Mouse (Mus musculus): Measurements from ENCODE around the gene Haus5. TPM values are rescaled to one million over a fixed set of nuclear protein-coding genes. Genes with fewer than 3 reads are reported as not detected.

Haus5 gene
- polyA plus RNA-seq (2014; fragmentation: Nextera tagmentation; extraction: Ambion mirVana) = 68.9 and 76.6 TPM in 2 replicates

GRCm38 (mm10) chr7:30664529-30665200 lies at the start of gene Haus5:
Haus5 (minus strand) TSS chr7:30664994.
- Histone ChIP-seq H3K4me1 (replicated peaks; ENCODE audit: control insufficient read depth, insufficient read depth, low read length) (peaks cover 2% of the 10 kb centered on the region; the same call in 1 of the 2 replicates), H3K9me3 (ENCODE audit: control insufficient read depth, low read length) (no peaks in the 10 kb centered on the region), H3K27ac (ENCODE audit: low read depth, low read length) (no peak within 1 kb of the TSS; the same call in 1 of the 2 replicates), H3K27me3 (ENCODE audit: control insufficient read depth, insufficient read depth, low read length) (no peaks in the 10 kb centered on the region), H3K9ac (ENCODE audit: low read length) (peak within 1 kb of the TSS; percentile 70), H3K4me3 (ENCODE audit: low read depth, low read length) (peak within 1 kb of the TSS; percentile 70), H3K4me2 (ENCODE audit: low read depth, low read length, severe bottlenecking) (peak within 1 kb of the TSS; percentile 66), H3K36me3 (ENCODE audit: control insufficient read depth, insufficient read depth, low read length) (no peaks in the 10 kb centered on the region; the same call in 1 of the 2 replicates)
- DNase-seq (ENCODE audit: low spot score) (peak; percentile 94), ATAC-seq (replicated peaks; ENCODE audit: low FRiP score) (peak; percentile 92)
- WGBS = under 1% methylated on average over 34 of the region's 34 CpGs

GRCm38 (mm10) chr7:30711942-30712341 lies 47.1 kb upstream of the Haus5 start, which contains the start of gene Atp4a:
Atp4a (plus strand) TSS chr7:30712209.
- Histone ChIP-seq H3K9me3 (ENCODE audit: control insufficient read depth, low read length) (no peaks in the 10 kb centered on the region), H3K4me2 (ENCODE audit: low read depth, low read length, severe bottlenecking) (no peak within 1 kb of the TSS), H3K27ac (ENCODE audit: low read depth, low read length) (no peak within 1 kb of the TSS), H3K4me3 (ENCODE audit: low read depth, low read length) (no peak within 1 kb of the TSS), H3K27me3 (ENCODE audit: control insufficient read depth, insufficient read depth, low read length) (peaks cover 2% of the 10 kb centered on the region), H3K9ac (ENCODE audit: low read length) (no peak within 1 kb of the TSS), H3K36me3 (ENCODE audit: control insufficient read depth, insufficient read depth, low read length) (no peaks in the 10 kb centered on the region), H3K4me1 (replicated peaks; ENCODE audit: control insufficient read depth, insufficient read depth, low read length) (peaks cover 2% of the 10 kb centered on the region; the same call in 1 of the 2 replicates)
- WGBS = 82% methylated on average over 3 of the region's 3 CpGs
- ATAC-seq (replicated peaks; ENCODE audit: low FRiP score) = no peak
- no peak for DNase-seq (ENCODE audit: low spot score)

- Histone ChIP-seq H3K9ac (ENCODE audit: low read length) (no peak overlapping the region), H3K36me3 (ENCODE audit: control insufficient read depth, insufficient read depth, low read length) (no peaks in the 10 kb centered on the region), H3K4me3 (ENCODE audit: low read depth, low read length) (no peak overlapping the region), H3K4me1 (replicated peaks; ENCODE audit: control insufficient read depth, insufficient read depth, low read length) (no peaks in the 10 kb centered on the region), H3K27me3 (ENCODE audit: control insufficient read depth, insufficient read depth, low read length) (no peaks in the 10 kb centered on the region), H3K9me3 (ENCODE audit: control insufficient read depth, low read length) (no peaks in the 10 kb centered on the region), H3K27ac (ENCODE audit: low read depth, low read length) (no peak overlapping the region), H3K4me2 (ENCODE audit: low read depth, low read length, severe bottlenecking) (no peak overlapping the region)
- DNase-seq (ENCODE audit: low spot score) (no peak), ATAC-seq (replicated peaks; ENCODE audit: low FRiP score) (no peak)
- WGBS = 100% methylated on average over 1 of the region's 1 CpGs
These were observed 42.6 kb upstream of the Haus5 start for GRCm38 (mm10) chr7:30707441-30707840.

- no peaks in the 10 kb centered on the region for H3K9me3 ChIP-seq (ENCODE audit: control insufficient read depth, low read length)
- H3K4me1 ChIP-seq (replicated peaks; ENCODE audit: control insufficient read depth, insufficient read depth, low read length) = no peaks in the 10 kb centered on the region
- WGBS = 80% methylated on average over 8 of the region's 8 CpGs
- H3K4me3 ChIP-seq (ENCODE audit: low read depth, low read length) = no peak overlapping the region
- ATAC-seq (replicated peaks; ENCODE audit: low FRiP score) = no peak
- H3K27ac ChIP-seq (ENCODE audit: low read depth, low read length) = no peak overlapping the region
- H3K27me3 ChIP-seq (ENCODE audit: control insufficient read depth, insufficient read depth, low read length) = no peaks in the 10 kb centered on the region
- no peak for DNase-seq (ENCODE audit: low spot score)
- H3K9ac ChIP-seq (ENCODE audit: low read length) = no peak overlapping the region
- no peak overlapping the region for H3K4me2 ChIP-seq (ENCODE audit: low read depth, low read length, severe bottlenecking)
- no peaks in the 10 kb centered on the region for H3K36me3 ChIP-seq (ENCODE audit: control insufficient read depth, insufficient read depth, low read length)
These were observed 41.6 kb upstream of the Haus5 start for GRCm38 (mm10) chr7:30706214-30706882.

GRCm38 (mm10) chr7:30698589-30698988 lies 33.8 kb upstream of the Haus5 start, which contains the start of gene 2200002J24Rik:
2200002J24Rik (plus strand) TSS chr7:30698926.
- no peaks in the 10 kb centered on the region for H3K36me3 ChIP-seq (ENCODE audit: control insufficient read depth, insufficient read depth, low read length)
- no peaks in the 10 kb centered on the region for H3K27me3 ChIP-seq (ENCODE audit: control insufficient read depth, insufficient read depth, low read length)
- ATAC-seq (replicated peaks; ENCODE audit: low FRiP score) = no peak
- H3K4me1 ChIP-seq (replicated peaks; ENCODE audit: control insufficient read depth, insufficient read depth, low read length) = no peaks in the 10 kb centered on the region
- no peak within 1 kb of the TSS for H3K4me3 ChIP-seq (ENCODE audit: low read depth, low read length)
- 37% methylated on average over 9 of the region's 9 CpGs for WGBS
- H3K4me2 ChIP-seq (ENCODE audit: low read depth, low read length, severe bottlenecking) = no peak within 1 kb of the TSS
- H3K9me3 ChIP-seq (ENCODE audit: control insufficient read depth, low read length) = no peaks in the 10 kb centered on the region
- no peak for DNase-seq (ENCODE audit: low spot score)
- H3K27ac ChIP-seq (ENCODE audit: low read depth, low read length) = no peak within 1 kb of the TSS
- no peak within 1 kb of the TSS for H3K9ac ChIP-seq (ENCODE audit: low read length)

- Histone ChIP-seq H3K4me1 (replicated peaks; ENCODE audit: control insufficient read depth, insufficient read depth, low read length) (no peaks in the 10 kb centered on the region), H3K9ac (ENCODE audit: low read length) (no peak overlapping the region), H3K27ac (ENCODE audit: low read depth, low read length) (no peak overlapping the region), H3K27me3 (ENCODE audit: control insufficient read depth, insufficient read depth, low read length) (no peaks in the 10 kb centered on the region), H3K4me3 (ENCODE audit: low read depth, low read length) (no peak overlapping the region), H3K9me3 (ENCODE audit: control insufficient read depth, low read length) (no peaks in the 10 kb centered on the region), H3K4me2 (ENCODE audit: low read depth, low read length, severe bottlenecking) (no peak overlapping the region), H3K36me3 (ENCODE audit: control insufficient read depth, insufficient read depth, low read length) (no peaks in the 10 kb centered on the region)
- WGBS = 69% methylated on average over 5 of the region's 5 CpGs
- DNase-seq (ENCODE audit: low spot score) (no peak), ATAC-seq (replicated peaks; ENCODE audit: low FRiP score) (no peak)
These were observed 33.3 kb upstream of the Haus5 start for GRCm38 (mm10) chr7:30698101-30698500.

GRCm38 (mm10) chr7:30688325-30688724 lies 23.5 kb upstream of the Haus5 start:
- Histone ChIP-seq H3K4me1 (replicated peaks; ENCODE audit: control insufficient read depth, insufficient read depth, low read length) (no peaks in the 10 kb centered on the region), H3K9me3 (ENCODE audit: control insufficient read depth, low read length) (no peaks in the 10 kb centered on the region), H3K4me2 (ENCODE audit: low read depth, low read length, severe bottlenecking) (no peak overlapping the region), H3K27ac (ENCODE audit: low read depth, low read length) (no peak overlapping the region), H3K9ac (ENCODE audit: low read length) (no peak overlapping the region), H3K4me3 (ENCODE audit: low read depth, low read length) (no peak overlapping the region), H3K27me3 (ENCODE audit: control insufficient read depth, insufficient read depth, low read length) (peaks cover 3% of the 10 kb centered on the region; the same call in 1 of the 2 replicates), H3K36me3 (ENCODE audit: control insufficient read depth, insufficient read depth, low read length) (no peaks in the 10 kb centered on the region)
- WGBS = 70% methylated on average over 6 of the region's 6 CpGs
- DNase-seq (ENCODE audit: low spot score) (peak; percentile 37), ATAC-seq (replicated peaks; ENCODE audit: low FRiP score) (no peak)

GRCm38 (mm10) chr7:30683425-30683824 lies 18.6 kb upstream of the Haus5 start:
- Histone ChIP-seq H3K36me3 (ENCODE audit: control insufficient read depth, insufficient read depth, low read length) (no peaks in the 10 kb centered on the region), H3K27ac (ENCODE audit: low read depth, low read length) (no peak overlapping the region), H3K4me1 (replicated peaks; ENCODE audit: control insufficient read depth, insufficient read depth, low read length) (no peaks in the 10 kb centered on the region), H3K4me3 (ENCODE audit: low read depth, low read length) (no peak overlapping the region), H3K27me3 (ENCODE audit: control insufficient read depth, insufficient read depth, low read length) (peaks cover 3% of the 10 kb centered on the region; the same call in 1 of the 2 replicates), H3K9ac (ENCODE audit: low read length) (no peak overlapping the region), H3K4me2 (ENCODE audit: low read depth, low read length, severe bottlenecking) (no peak overlapping the region), H3K9me3 (ENCODE audit: control insufficient read depth, low read length) (no peaks in the 10 kb centered on the region; the same call in 1 of the 2 replicates)
- DNase-seq (ENCODE audit: low spot score) (no peak), ATAC-seq (replicated peaks; ENCODE audit: low FRiP score) (no peak)
- 78% methylated on average over 2 of the region's 2 CpGs for WGBS

Data from forebrain, embryonic 11.5 days (tissue).